Mouse (Mus musculus) MEL (cell line): ENCODE measurements around the gene Eif4ebp2. TPM values are rescaled to one million over a fixed set of nuclear protein-coding genes. Genes with fewer than 3 reads are reported as not detected.

Experiments used
- DNase-seq: peaks from one replicate; pipeline ENCODE4 v3.0.0; 2011; ENCODE audit warnings: low read depth, low spot score
- H3K27ac ChIP-seq: 2 replicates; pipeline ENCODE4 v1.5.1; 2012; ENCODE audit warnings: low read depth, mild to moderate bottlenecking, control low read depth, low read length, moderate library complexity; ENCODE audit not compliant: control insufficient read depth
- H3K27me3 ChIP-seq, 2 experiments: fragments of 150-350 bp in 1 of 2; sonication (generic) in 1 of 2; 2 replicates each; pipeline ENCODE4 v1.6.1; 2012; ENCODE audit warnings: low read length in 2 of 2, mild to moderate bottlenecking in 2 of 2, improper control_type of control experiment in 1 of 2, moderate library complexity in 1 of 2; ENCODE audit not compliant: insufficient read depth in 2 of 2, control insufficient read depth in 1 of 2
- H3K36me3 ChIP-seq, 2 experiments: 2 replicates each; pipeline ENCODE4 v1.6.1; 2012 to 2014; ENCODE audit warnings: low read length in 2 of 2, improper control_type of control experiment in 1 of 2, inconsistent platforms in 1 of 2, mild to moderate bottlenecking in 1 of 2; ENCODE audit not compliant: insufficient read depth in 2 of 2, control insufficient read depth in 1 of 2
- H3K4me1 ChIP-seq, 2 experiments: fragments of 150-350 bp in 1 of 2; sonication (generic) in 1 of 2; 2 replicates each; pipeline ENCODE4 v1.6.1; 2012; ENCODE audit warnings: low read length in 2 of 2, improper control_type of control experiment in 1 of 2, mild to moderate bottlenecking in 1 of 2; ENCODE audit not compliant: insufficient read depth in 2 of 2, control insufficient read depth in 1 of 2
- H3K4me3 ChIP-seq, 2 experiments: fragments of 150-350 bp in 1 of 2; sonication (generic) in 1 of 2; 2 replicates each; pipeline ENCODE4 v1.5.1; 2012; ENCODE audit warnings: low read depth in 2 of 2, low read length in 2 of 2, mild to moderate bottlenecking in 2 of 2, moderate library complexity in 2 of 2, control low read depth in 1 of 2, improper control_type of control experiment in 1 of 2; ENCODE audit not compliant: control insufficient read depth in 1 of 2, insufficient read depth in 1 of 2
- H3K79me2 ChIP-seq: 2 replicates; pipeline ENCODE4 v1.6.1; 2012; ENCODE audit warnings: mild to moderate bottlenecking, low read length, moderate library complexity; ENCODE audit not compliant: control insufficient read depth, poor library complexity, insufficient read depth
- H3K9ac ChIP-seq: 2 replicates; pipeline ENCODE4 v1.6.1; 2012; ENCODE audit warnings: low read depth, mild to moderate bottlenecking, control low read depth, low read length, moderate library complexity; ENCODE audit not compliant: control insufficient read depth, poor library complexity, severe bottlenecking
- H3K9me3 ChIP-seq: fragments of 150-350 bp; sonication (generic); replicated peaks from 2 replicates; pipeline ENCODE4 v1.6.1; 2012; ENCODE audit warnings: mild to moderate bottlenecking, low read length, improper control_type of control experiment, moderate library complexity; ENCODE audit not compliant: insufficient read depth
- BHLHE40 ChIP-seq: IDR thresholded peaks from 2 replicates; pipeline ENCODE4 v1.6.1; 2012; ENCODE audit warnings: low read depth, mild to moderate bottlenecking, inconsistent platforms, low read length, improper control_type of control experiment, borderline replicate concordance
- CHD2 ChIP-seq: IDR thresholded peaks from 2 replicates; pipeline ENCODE4 v1.6.1; 2011; ENCODE audit warnings: low read length, improper control_type of control experiment
- ELF1 ChIP-seq: IDR thresholded peaks from 2 replicates; pipeline ENCODE4 v1.6.1; 2014; ENCODE audit warnings: low read depth, mild to moderate bottlenecking, inconsistent platforms, low read length, improper control_type of control experiment, moderate library complexity
- EP300 ChIP-seq, 2 experiments: IDR thresholded peaks; 2 replicates each; pipeline ENCODE4 v1.6.1; 2011; ENCODE audit warnings: improper control_type of control experiment in 2 of 2, low read length in 2 of 2, low read depth in 1 of 2, mild to moderate bottlenecking in 1 of 2
- ETS1 ChIP-seq: IDR thresholded peaks from 2 replicates; pipeline ENCODE4 v1.6.1; 2012; ENCODE audit warnings: low read depth, mild to moderate bottlenecking, inconsistent platforms, low read length, improper control_type of control experiment, moderate library complexity
- GABPA ChIP-seq: IDR thresholded peaks from 2 replicates; pipeline ENCODE4 v1.6.1; 2012; ENCODE audit warnings: low read depth, mild to moderate bottlenecking, inconsistent platforms, low read length, improper control_type of control experiment, moderate library complexity
- GATA1 ChIP-seq: IDR thresholded peaks from 2 replicates; pipeline ENCODE4 v1.6.1; 2011; ENCODE audit warnings: low read depth, low read length, improper control_type of control experiment
- JUND ChIP-seq: IDR thresholded peaks from 2 replicates; pipeline ENCODE4 v1.6.1; 2011; ENCODE audit warnings: low read depth, mild to moderate bottlenecking, improper control_type of control experiment, low read length
- MAFK ChIP-seq: IDR thresholded peaks from 2 replicates; pipeline ENCODE4 v1.6.1; 2011; ENCODE audit warnings: low read depth, mild to moderate bottlenecking, low read length, improper control_type of control experiment, borderline replicate concordance
- NELFE ChIP-seq: IDR thresholded peaks from 2 replicates; pipeline ENCODE4 v1.6.1; 2011; ENCODE audit warnings: low read depth, low read length, improper control_type of control experiment
- SMC3 ChIP-seq: IDR thresholded peaks from 2 replicates; pipeline ENCODE4 v1.6.1; 2011; ENCODE audit warnings: low read depth, low read length, improper control_type of control experiment
- TBP ChIP-seq: IDR thresholded peaks from 2 replicates; pipeline ENCODE4 v1.8.0; 2011; ENCODE audit warnings: low read depth, low read length, improper control_type of control experiment
- UBTF ChIP-seq: IDR thresholded peaks from 2 replicates; pipeline ENCODE4 v1.6.1; 2012; ENCODE audit warnings: low read depth, mild to moderate bottlenecking, inconsistent platforms, low read length, improper control_type of control experiment, moderate library complexity, borderline replicate concordance; ENCODE audit not compliant: insufficient read depth
- ZKSCAN1 ChIP-seq: IDR thresholded peaks from 2 replicates; pipeline ENCODE4 v1.6.1; 2012; ENCODE audit warnings: low read depth, mild to moderate bottlenecking, inconsistent platforms, low read length, improper control_type of control experiment, moderate library complexity
- ZMIZ1 ChIP-seq: IDR thresholded peaks from 2 replicates; pipeline ENCODE4 v1.6.1; 2012; ENCODE audit warnings: low read depth, mild to moderate bottlenecking, inconsistent platforms, low read length, improper control_type of control experiment, moderate library complexity
- ZNF384 ChIP-seq: IDR thresholded peaks from 2 replicates; pipeline ENCODE4 v1.6.1; 2012; ENCODE audit warnings: low read depth, mild to moderate bottlenecking, inconsistent platforms, low read length, improper control_type of control experiment
- polyA plus RNA-seq, 2 experiments: library from polyadenylated mRNA; stranded (reverse) in 1 of 2; unstranded in 1 of 2; fragments of >175 nt in 1 of 2; fragments of >200 nt in 1 of 2; gene quantifications; 2 replicates each; pipeline versions ENCODE4 v1.2.1 to v1.2.4; 2012; ENCODE audit warnings: low replicate concordance in 2 of 2, low read depth in 1 of 2; ENCODE audit not compliant: insufficient read length in 2 of 2, insufficient read depth in 1 of 2, missing spikeins in 1 of 2
- total RNA-seq: library from RNA; depleted of rRNA; stranded (reverse); fragments of 300-350 nt; gene quantifications from 2 replicates; pipeline ENCODE4 v1.2.3, GENCODE M21; 2012

The Eif4ebp2 gene
- total and polyA plus RNA-seq, 3 experiments: 17.1 to 186 (median 52.9) TPM

DNA sequence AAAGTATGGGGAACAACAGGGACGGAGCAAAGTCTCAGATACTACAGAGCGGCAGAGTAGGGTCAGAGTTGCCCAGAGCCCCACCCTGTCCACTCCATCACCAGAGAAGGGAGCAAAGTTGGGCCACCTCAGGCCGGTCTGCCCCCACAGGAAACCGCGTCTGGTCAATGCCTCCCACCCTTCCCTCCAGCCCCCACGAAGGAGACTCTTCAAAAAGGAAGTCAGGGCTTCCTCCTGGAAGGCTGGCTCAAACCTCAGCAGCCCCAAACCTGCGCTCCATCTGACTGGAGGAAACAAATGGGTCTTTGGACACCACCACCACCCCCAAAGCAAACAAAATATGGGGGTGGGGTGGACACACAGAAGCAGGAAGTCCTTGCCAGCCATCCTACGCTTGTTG lies 70.6 kb downstream of the Eif4ebp2 start:
- Histone ChIP-seq H3K79me2 (no peaks in the 10 kb centered on the region), H3K9ac (no peak overlapping the region), H3K4me3 (no peak overlapping the region), H3K9me3 (no peaks in the 10 kb centered on the region), H3K36me3 (peaks cover 0 to 3% of the 10 kb centered on the region in 2 experiments; a peak in 1 of 4 replicates), H3K27me3 (no peaks in the 10 kb centered on the region), H3K4me1 (peaks cover 0 to 7% of the 10 kb centered on the region in 2 experiments; a peak in 3 of 4 replicates), H3K27ac (no peak overlapping the region)
- no peak for TF ChIP-seq ZKSCAN1
- no peak for TF ChIP-seq JUND
- no peak for TF ChIP-seq GATA1
- no peak for TF ChIP-seq TBP
- no peak for TF ChIP-seq ETS1
- DNase-seq: no peak

DNA sequence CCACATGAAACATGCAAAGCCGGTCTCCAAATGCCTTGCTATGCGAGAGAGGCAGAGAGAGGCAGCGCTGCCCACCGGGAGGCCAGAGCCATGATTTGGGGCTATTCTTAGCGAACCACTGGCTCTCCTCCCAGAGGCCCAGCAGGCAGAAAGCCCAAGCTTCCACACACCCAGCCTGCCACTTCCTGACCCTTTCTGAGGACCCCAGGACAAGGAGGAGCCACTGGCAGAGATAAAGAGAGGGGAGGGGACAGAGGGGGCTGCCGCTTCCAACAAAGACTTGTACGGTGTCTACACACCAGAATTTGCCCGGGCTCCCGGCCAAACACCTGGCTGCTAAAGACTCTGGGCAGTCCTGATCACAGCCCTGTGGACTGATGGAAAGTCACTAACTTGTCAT lies 72.3 kb downstream of the Eif4ebp2 start:
- no peak for DNase-seq
- Histone ChIP-seq H3K79me2 (no peaks in the 10 kb centered on the region), H3K9me3 (no peaks in the 10 kb centered on the region), H3K4me1 (peaks cover 0 to 7% of the 10 kb centered on the region in 2 experiments; a peak in 3 of 4 replicates), H3K27ac (no peak overlapping the region), H3K9ac (no peak overlapping the region), H3K4me3 (no peak overlapping the region), H3K36me3 (peaks cover 0 to 3% of the 10 kb centered on the region in 2 experiments; a peak in 1 of 4 replicates), H3K27me3 (no peaks in the 10 kb centered on the region)
- no peak for TF ChIP-seq GATA1
- TF ChIP-seq ZMIZ1: no peak
- no peak for TF ChIP-seq UBTF
- TF ChIP-seq SMC3: no peak
- no peak for TF ChIP-seq ZNF384
- no peak for TF ChIP-seq ZKSCAN1
- no peak for TF ChIP-seq ELF1
- TF ChIP-seq BHLHE40: no peak
- TF ChIP-seq GABPA: no peak
- TF ChIP-seq MAFK: no peak
- TF ChIP-seq CHD2: no peak
- no peak for TF ChIP-seq EP300 (IDR thresholded peaks at IDR 0.05; ENCODE audit: low read depth in 1 of 2, low read length in 2 of 2)
- no peak for TF ChIP-seq NELFE
